Mouse (Mus musculus) forebrain, embryonic 10.5 days (tissue): ENCODE results near the gene Kcnj9. TPM values are rescaled to one million over a fixed set of nuclear protein-coding genes. Genes with fewer than 3 reads are reported as not detected.

Experiments used
- DNase-seq: peaks from one replicate; pipeline ENCODE4 v3.0.0-alpha.2; 2017; ENCODE audit warnings: low spot score; ENCODE audit errors: extremely low spot score
- H3K27ac ChIP-seq: fragments of 300-500 bp; sonication (generic); 2 replicates; pipeline ENCODE4 v1.5.1; 2016; ENCODE audit warnings: mild to moderate bottlenecking
- H3K27me3 ChIP-seq: fragments of 300-500 bp; sonication (generic); 2 replicates; pipeline ENCODE4 v1.6.1; 2016; ENCODE audit warnings: mild to moderate bottlenecking; ENCODE audit not compliant: poor library complexity, severe bottlenecking
- H3K36me3 ChIP-seq: fragments of 300-500 bp; sonication (generic); replicated peaks from 2 replicates; pipeline ENCODE4 v1.6.1; 2016; ENCODE audit warnings: mild to moderate bottlenecking, moderate library complexity
- H3K4me1 ChIP-seq: fragments of 300-500 bp; sonication (generic); 2 replicates; pipeline ENCODE4 v1.6.1; 2016
- H3K4me3 ChIP-seq: fragments of 300-500 bp; sonication (generic); 2 replicates; pipeline ENCODE4 v1.5.1; 2016; ENCODE audit warnings: mild to moderate bottlenecking, moderate library complexity
- H3K9me3 ChIP-seq: fragments of 300-500 bp; sonication (generic); 2 replicates; pipeline ENCODE4 v1.6.1; 2016; ENCODE audit warnings: mild to moderate bottlenecking, moderate library complexity
- whole genome bisulfite sequencing: fragments of 180-500 bp; shearing (Covaris S2); methylation state at CpG from one replicate; pipeline ENCODE4 v1.1.7; 2016; 5-methylcytosine and 5-hydroxymethylcytosine counted together
- polyA plus RNA-seq: library from polyadenylated mRNA; unstranded; fragments of >200 nt; fragmentation: Nextera tagmentation; extraction: Ambion mirVana; gene quantifications from 2 replicates; pipeline ENCODE4 v1.2.1, GENCODE M21; 2016

Gene Kcnj9
- polyA plus RNA-seq, 1 experiment from 2014 or later, result 0.43 TPM

- 90% methylated on average over 4 of the region's 4 CpGs for WGBS
- Histone ChIP-seq H3K9me3 (no peaks in the 10 kb centered on the region), H3K36me3 (no peaks in the 10 kb centered on the region), H3K27me3 (peaks cover 16% of the 10 kb centered on the region), H3K27ac (0 out of 2 replicates have a peak overlapping the region, but pooled peaks have one; percentile 73), H3K4me1 (peaks cover 69% of the 10 kb centered on the region), H3K4me3 (no peak overlapping the region)
- no peak for DNase-seq
Observed at GRCm38 (mm10) chr1:172306196-172306595, 22.9 kb downstream of the Kcnj9 start.

GRCm38 (mm10) chr1:172305635-172306034 is 23.5 kb downstream of the Kcnj9 start:
- Histone ChIP-seq H3K9me3 (no peaks in the 10 kb centered on the region), H3K4me3 (no peak overlapping the region), H3K27ac (no peak overlapping the region), H3K36me3 (no peaks in the 10 kb centered on the region), H3K4me1 (peaks cover 69% of the 10 kb centered on the region), H3K27me3 (peaks cover 16% of the 10 kb centered on the region; the same call in 1 of the 2 replicates)
- no peak for DNase-seq
- 84% methylated on average over 3 of the region's 3 CpGs for WGBS

GRCm38 (mm10) chr1:172305153-172305552 is 24.0 kb downstream of the Kcnj9 start:
- 96% methylated on average over 2 of the region's 2 CpGs for WGBS
- no peaks in the 10 kb centered on the region for H3K36me3 ChIP-seq

GRCm38 (mm10) chr1:172304443-172304842 is 24.7 kb downstream of the Kcnj9 start:
- no peaks in the 10 kb centered on the region for H3K36me3 ChIP-seq
- no peak overlapping the region for H3K27ac ChIP-seq
- peaks cover 24% of the 10 kb centered on the region for H3K27me3 ChIP-seq
- no peak for DNase-seq
- no peaks in the 10 kb centered on the region for H3K9me3 ChIP-seq
- H3K4me1 ChIP-seq, result peaks cover 69% of the 10 kb centered on the region
- WGBS, result 75% methylated on average over 6 of the region's 6 CpGs
- no peak overlapping the region for H3K4me3 ChIP-seq

More at GRCm38 (mm10) chr1:172305153-172305552, 24.0 kb downstream of the Kcnj9 start:
- no peak overlapping the region for H3K27ac ChIP-seq
- no peak overlapping the region for H3K4me3 ChIP-seq
- peaks cover 16% of the 10 kb centered on the region; the same call in 1 of the 2 replicates for H3K27me3 ChIP-seq
- DNase-seq, result no peak
- H3K9me3 ChIP-seq, result no peaks in the 10 kb centered on the region
- peaks cover 69% of the 10 kb centered on the region for H3K4me1 ChIP-seq

GRCm38 (mm10) chr1:172302851-172303250 is 26.3 kb downstream of the Kcnj9 start:
- peaks cover 39% of the 10 kb centered on the region for H3K27me3 ChIP-seq
- H3K27ac ChIP-seq, result peak overlapping the region; percentile 72
- no peaks in the 10 kb centered on the region for H3K9me3 ChIP-seq
- no peak overlapping the region for H3K4me3 ChIP-seq
- no peaks in the 10 kb centered on the region for H3K36me3 ChIP-seq
- H3K4me1 ChIP-seq, result peaks cover 71% of the 10 kb centered on the region
- DNase-seq, result no peak
- WGBS, result 7% methylated on average over 6 of the region's 6 CpGs

- Histone ChIP-seq H3K27ac (peak overlapping the region; percentile 40; the same call in 1 of the 2 replicates), H3K36me3 (no peaks in the 10 kb centered on the region), H3K4me3 (no peak overlapping the region), H3K27me3 (peaks cover 44% of the 10 kb centered on the region), H3K9me3 (no peaks in the 10 kb centered on the region), H3K4me1 (peaks cover 72% of the 10 kb centered on the region)
- WGBS, result 54% methylated on average over 3 of the region's 3 CpGs
- DNase-seq, result no peak
Observed at GRCm38 (mm10) chr1:172302311-172302710, 26.8 kb downstream of the Kcnj9 start.

- WGBS, result 48% methylated on average over 12 of the region's 12 CpGs
- H3K9me3 ChIP-seq, result no peaks in the 10 kb centered on the region
- no peak for DNase-seq
- peaks cover 56% of the 10 kb centered on the region for H3K27me3 ChIP-seq
- peaks cover 84% of the 10 kb centered on the region for H3K4me1 ChIP-seq
- H3K36me3 ChIP-seq, result no peaks in the 10 kb centered on the region
- H3K27ac ChIP-seq, result peak overlapping the region; percentile 32
- H3K4me3 ChIP-seq, result no peak overlapping the region
Observed at GRCm38 (mm10) chr1:172301180-172301579, 27.9 kb downstream of the Kcnj9 start.

GRCm38 (mm10) chr1:172300247-172300646 is 28.9 kb downstream of the Kcnj9 start:
- no peak overlapping the region for H3K4me3 ChIP-seq
- DNase-seq, result no peak
- peaks cover 89% of the 10 kb centered on the region for H3K4me1 ChIP-seq
- peaks cover 63% of the 10 kb centered on the region for H3K27me3 ChIP-seq
- no peaks in the 10 kb centered on the region for H3K36me3 ChIP-seq
- WGBS, result 62% methylated on average over 5 of the region's 5 CpGs
- no peaks in the 10 kb centered on the region for H3K9me3 ChIP-seq
- peak overlapping the region; percentile 32 for H3K27ac ChIP-seq

GRCm38 (mm10) chr1:172299528-172299927 is 29.6 kb downstream of the Kcnj9 start:
- peak overlapping the region; percentile 32; the same call in 1 of the 2 replicates for H3K27ac ChIP-seq
- H3K4me3 ChIP-seq, result no peak overlapping the region
- DNase-seq, result no peak
- H3K9me3 ChIP-seq, result no peaks in the 10 kb centered on the region
- H3K36me3 ChIP-seq, result no peaks in the 10 kb centered on the region
- H3K27me3 ChIP-seq, result peaks cover 63% of the 10 kb centered on the region
- peaks cover 89% of the 10 kb centered on the region for H3K4me1 ChIP-seq
- 55% methylated on average over 7 of the region's 7 CpGs for WGBS

GRCm38 (mm10) chr1:172297611-172298537 is 31.2 kb downstream of the Kcnj9 start, which contains the start of gene Atp1a2:
Gene Atp1a2, minus strand, starts transcription at chr1:172298064.
- Histone ChIP-seq H3K27ac (peak within 1 kb of the TSS; percentile 72), H3K27me3 (peaks cover 59% of the 10 kb centered on the region), H3K4me3 (peak within 1 kb of the TSS; percentile 31), H3K36me3 (no peaks in the 10 kb centered on the region), H3K9me3 (no peaks in the 10 kb centered on the region), H3K4me1 (peaks cover 77% of the 10 kb centered on the region)
- WGBS, result 18% methylated on average over 15 of the region's 16 CpGs
- no peak for DNase-seq

- Histone ChIP-seq H3K4me1 (peaks cover 68% of the 10 kb centered on the region), H3K4me3 (peak overlapping the region; percentile 31; the same call in 1 of the 2 replicates), H3K36me3 (no peaks in the 10 kb centered on the region), H3K27me3 (peaks cover 59% of the 10 kb centered on the region), H3K27ac (peak overlapping the region; percentile 72), H3K9me3 (no peaks in the 10 kb centered on the region)
- DNase-seq, result no peak
- WGBS, result 87% methylated on average over 6 of the region's 6 CpGs
Observed at GRCm38 (mm10) chr1:172296816-172297510, 32.2 kb downstream of the Kcnj9 start.

GRCm38 (mm10) chr1:172295751-172296197 is 33.3 kb downstream of the Kcnj9 start:
- Histone ChIP-seq H3K4me3 (no peak overlapping the region), H3K27ac (peak overlapping the region; percentile 56; the same call in 1 of the 2 replicates)
- 60% methylated on average over 4 of the region's 4 CpGs for WGBS

More at GRCm38 (mm10) chr1:172295751-172296197, 33.3 kb downstream of the Kcnj9 start:
- peaks cover 52% of the 10 kb centered on the region for H3K27me3 ChIP-seq
- no peak for DNase-seq
- H3K9me3 ChIP-seq, result no peaks in the 10 kb centered on the region
- peaks cover 56% of the 10 kb centered on the region for H3K4me1 ChIP-seq
- H3K36me3 ChIP-seq, result no peaks in the 10 kb centered on the region
